9 mouse cellular contexts compared by ENCODE assay signal in genomic region chr7:113759212-113759611, GRCm38 (mm10). TPM values are rescaled to one million over a fixed set of nuclear protein-coding genes. Genes with fewer than 3 reads are reported as not detected.
DNase-seq lines count a peak whose midpoint lies in the region; ATAC-seq and TF ChIP-seq lines count a peak whose summit lies in the region.
"Had no signal": no experiment of that assay in that cellular context is flagged by ENCODE, and none has a peak within 500 bp of the region (broad histone marks: within the 10 kb centered on the region; RNA-seq: fewer than 3 reads in every experiment).

No protein-coding gene starts in this region.

- no peaks in the 10 kb centered on the region for H3K4me1 ChIP-seq in bone marrow macrophage, adult 2 months (ENCODE audit: control insufficient read depth, insufficient read depth, low read length)
- H3K4me1 ChIP-seq in embryonic fibroblast, embryonic 13.5 days (ENCODE audit: control insufficient read depth, insufficient read depth, low read length): no peaks in the 10 kb centered on the region
- H3K4me1 ChIP-seq in hindbrain, embryonic 16.5 days (ENCODE audit: control insufficient read depth, insufficient read depth, low read depth, low read length): no peaks in the 10 kb centered on the region
- no peaks in the 10 kb centered on the region; the same call in 1 of the 2 replicates for H3K4me1 ChIP-seq in midbrain, embryonic 16.5 days (ENCODE audit: control insufficient read depth, insufficient read depth, low read length)
- H3K4me1 ChIP-seq: heart, embryonic 15.5 days had no signal

- 6% methylated on average over 1 of the region's 1 CpGs for WGBS in hindbrain, embryonic 16.5 days
- WGBS in midbrain, embryonic 16.5 days: 13% methylated on average over 1 of the region's 1 CpGs

- peaks cover 5% of the 10 kb centered on the region for H3K9me3 ChIP-seq in hindbrain, embryonic 16.5 days (ENCODE audit: control insufficient read depth, low read length)
- 0 out of 2 replicates have a peak, but pooled peaks cover 2% of the 10 kb centered on the region for H3K9me3 ChIP-seq in midbrain, embryonic 16.5 days (replicated peaks; ENCODE audit: control insufficient read depth, low read length, poor library complexity, severe bottlenecking)
- H3K9me3 ChIP-seq: heart, embryonic 15.5 days had no signal

- no peaks in the 10 kb centered on the region for H3K27me3 ChIP-seq in hindbrain, embryonic 16.5 days (replicated peaks; ENCODE audit: control insufficient read depth, insufficient read depth, low read length)
- H3K27me3 ChIP-seq in midbrain, embryonic 16.5 days (ENCODE audit: control insufficient read depth, insufficient read depth, low read depth, low read length): no peaks in the 10 kb centered on the region

- no peaks in the 10 kb centered on the region for H3K36me3 ChIP-seq in hindbrain, embryonic 16.5 days (ENCODE audit: control insufficient read depth, insufficient read depth, low read length)
- no peaks in the 10 kb centered on the region for H3K36me3 ChIP-seq in midbrain, embryonic 16.5 days (ENCODE audit: control insufficient read depth, insufficient read depth, low read length)
- H3K36me3 ChIP-seq: heart, embryonic 15.5 days had no signal

- no peak overlapping the region for H3K27ac ChIP-seq in bone marrow macrophage, adult 2 months (ENCODE audit: insufficient read depth, low read depth, low read length)
- H3K27ac ChIP-seq in embryonic fibroblast, embryonic 13.5 days (ENCODE audit: insufficient read depth, low read length): no peak overlapping the region
- no peak overlapping the region for H3K27ac ChIP-seq in hindbrain, embryonic 16.5 days (ENCODE audit: low read depth, low read length)
- H3K27ac ChIP-seq in midbrain, embryonic 16.5 days (ENCODE audit: low read length): no peak overlapping the region
- H3K27ac ChIP-seq: heart, embryonic 15.5 days had no signal

- ATAC-seq in hindbrain, embryonic 16.5 days: peak; percentile 67
- ATAC-seq in midbrain, embryonic 16.5 days: peak; percentile 60; the same call in 1 of the 2 replicates

- intact Hi-C loops in left cerebral cortex, postnatal 10 days (cut with DNase I): loop anchor here (2.0 kb wide), 1 partner anchor 262 kb away; no protein-coding TSS in a partner anchor

- peak; percentile 31 for DNase-seq in urinary bladder, postnatal 25 days (ENCODE audit: low spot score)
- DNase-seq in urinary bladder, postnatal 10 days (ENCODE audit: low spot score): no peak
- peak; percentile 37 to 69 for DNase-seq in left cerebral cortex, postnatal 10 days (ENCODE audit: extremely low spot score in 1 of 2, low spot score in 2 of 2)
- no peak for DNase-seq in spleen, adult 12 weeks (ENCODE audit: low spot score)

- H3K4me3 ChIP-seq in bone marrow macrophage, adult 2 months (ENCODE audit: insufficient read depth, low read length): no peak overlapping the region
- H3K4me3 ChIP-seq in embryonic fibroblast, embryonic 13.5 days (ENCODE audit: insufficient read depth, low read length): no peak overlapping the region
- H3K4me3 ChIP-seq in hindbrain, embryonic 16.5 days (ENCODE audit: low read length): no peak overlapping the region
- H3K4me3 ChIP-seq in midbrain, embryonic 16.5 days (ENCODE audit: low read depth, low read length): no peak overlapping the region
- H3K4me3 ChIP-seq: heart, embryonic 15.5 days had no signal

- no peak for TF ChIP-seq POLR2A in bone marrow macrophage, adult 2 months (IDR thresholded peaks at IDR 0.05; ENCODE audit: borderline replicate concordance, low read depth, low read length)
- no peak for TF ChIP-seq POLR2A in embryonic fibroblast, embryonic 13.5 days (IDR thresholded peaks at IDR 0.05; ENCODE audit: low read depth, low read length)

- peak; percentile 20; the same call in 1 of the 2 replicates for TF ChIP-seq CTCF in bone marrow macrophage, adult 2 months (IDR thresholded peaks at IDR 0.05; ENCODE audit: low read depth, low read length)
- peak; percentile 88; the same call in 1 of the 2 replicates for TF ChIP-seq CTCF in embryonic fibroblast, embryonic 13.5 days (IDR thresholded peaks at IDR 0.05; ENCODE audit: borderline replicate concordance, insufficient read depth, low read length)

- H3K4me2 ChIP-seq in hindbrain, embryonic 16.5 days (ENCODE audit: low read length): no peak overlapping the region
- H3K4me2 ChIP-seq in midbrain, embryonic 16.5 days (ENCODE audit: low read length): no peak overlapping the region
- H3K4me2 ChIP-seq: heart, embryonic 15.5 days had no signal

- H3K9ac ChIP-seq in hindbrain, embryonic 16.5 days (ENCODE audit: low read depth, low read length): no peak overlapping the region
- no peak overlapping the region for H3K9ac ChIP-seq in midbrain, embryonic 16.5 days (ENCODE audit: low read depth, low read length)
- H3K9ac ChIP-seq: heart, embryonic 15.5 days had no signal

RNA-seq across cellular contexts. Expression of gene Spon1, which starts 6.6 kb away (rescaled TPM):
- polyA plus RNA-seq in bone marrow macrophage, adult 2 months (2012; ENCODE audit: insufficient read depth, insufficient read length, missing spikeins): 0.13 TPM in 1 of 2 replicates, not detected in the other
- 0.22 and 0.56 TPM in 2 replicates for polyA plus RNA-seq in embryonic fibroblast, embryonic 13.5 days (2011; ENCODE audit: insufficient read length, low read depth, missing spikeins)
- polyA plus RNA-seq in hindbrain, embryonic 16.5 days (2015; fragmentation: Nextera tagmentation; extraction: Ambion mirVana): 64.3 and 77.1 TPM in 2 replicates
- total RNA-seq in left cerebral cortex, postnatal 10 days (2021): 10 to 100 TPM; 46.6 to 49.5 TPM
- polyA plus RNA-seq in midbrain, embryonic 16.5 days (2015; fragmentation: Nextera tagmentation; extraction: Ambion mirVana): 45.2 and 47.0 TPM in 2 replicates

Comparison
In these comparisons a context has a peak if more than half of its experiments do, and no peak if none do; other contexts are left out.
1. DNase-seq: peak in urinary bladder, postnatal 25 days (single experiment) and left cerebral cortex, postnatal 10 days (2 of 2); none in urinary bladder, postnatal 10 days (single experiment) and spleen, adult 12 weeks (single experiment).
2. RNA of gene Spon1, which starts 6.6 kb away (polyA plus RNA-seq): 64.3 to 77.1 TPM in hindbrain, embryonic 16.5 days and 45.2 to 47.0 TPM in midbrain, embryonic 16.5 days; 0.22 to 0.56 TPM in embryonic fibroblast, embryonic 13.5 days and 0.13 TPM in bone marrow macrophage, adult 2 months; every median in the first group is over 10 times any median in the second.